Mouse (Mus musculus): ENCODE measurements around the gene Tmem260. TPM values are rescaled to one million over a fixed set of nuclear protein-coding genes. Genes with fewer than 3 reads are reported as not detected.

The Tmem260 gene
- total and polyA plus RNA-seq, 3 experiments = 4.6 to 9.0 (median 5.2) TPM

GRCm38 (mm10) chr14:48417064-48417463, 28.9 kb upstream of the Tmem260 start:
- DNase-seq (ENCODE audit: extremely low read depth) = no peak
- Histone ChIP-seq H3K4me3 (replicated peaks in 1 of 3; ENCODE audit: low read depth in 2 of 3, low read length in 2 of 3, poor library complexity in 1 of 3) (no peak overlapping the region), H3K9ac (ENCODE audit: insufficient read depth, low read depth) (no peak overlapping the region), H3K79me2 (replicated peaks; ENCODE audit: control insufficient read depth, extremely low read depth, insufficient read depth, poor library complexity, severe bottlenecking) (no peaks in the 10 kb centered on the region), H3K36me3 (replicated peaks in 1 of 2; ENCODE audit: control insufficient read depth in 1 of 2, insufficient read depth in 1 of 2, low read length in 1 of 2) (no peaks in the 10 kb centered on the region), H3K4me1 (ENCODE audit: control insufficient read depth in 1 of 2, insufficient read depth in 2 of 2) (peaks cover 0 to 7% of the 10 kb centered on the region in 2 experiments; a peak in 2 of 4 replicates), H3K27me3 (replicated peaks) (no peaks in the 10 kb centered on the region), H3K9me3 (replicated peaks; ENCODE audit: low read length) (no peaks in the 10 kb centered on the region), H3K4me2 (ENCODE audit: insufficient read depth, low read depth, poor library complexity, severe bottlenecking) (no peak overlapping the region), H3K27ac (ENCODE audit: insufficient read depth, low read depth) (no peak overlapping the region)
- dilution Hi-C loops (cut with MboI; ENCODE audit: extremely low pct_ligation_motif_present, extremely low pct_unique_long_range_greater_than_20kb, low sequenced_read_pairs) (no loop called here), in situ Hi-C loops (cut with MboI; ENCODE audit: low pct_ligation_motif_present, low pct_unique_long_range_greater_than_20kb, low sequenced_read_pairs) (no loop called here)
- TF ChIP-seq TBP (conservative IDR thresholded peaks at IDR 0.05; ENCODE audit: low read depth, low read length) (no peak), RAD21 (IDR thresholded peaks at IDR 0.05; ENCODE audit: low read depth, low read length) (no peak), GABPA (IDR thresholded peaks at IDR 0.05; ENCODE audit: insufficient replicate concordance, low read depth, low read length) (no peak), PAX5 (IDR thresholded peaks at IDR 0.05; ENCODE audit: low read length) (no peak), CHD2 (IDR thresholded peaks at IDR 0.05; ENCODE audit: low read length) (no peak), ELF1 (IDR thresholded peaks at IDR 0.05; ENCODE audit: low read depth, low read length) (no peak), SIN3A (IDR thresholded peaks at IDR 0.05; ENCODE audit: low read length) (no peak), JUN (IDR thresholded peaks at IDR 0.05; ENCODE audit: insufficient read depth, low read depth, low read length) (no peak)

- H3K9me3 ChIP-seq (replicated peaks; ENCODE audit: low read length) = no peaks in the 10 kb centered on the region
- in situ Hi-C loops (cut with MboI; ENCODE audit: low pct_ligation_motif_present, low pct_unique_long_range_greater_than_20kb, low sequenced_read_pairs) (no loop called here), dilution Hi-C loops (cut with MboI; ENCODE audit: extremely low pct_ligation_motif_present, extremely low pct_unique_long_range_greater_than_20kb, low sequenced_read_pairs) (no loop called here)
- no peak for TF ChIP-seq USF2 (conservative IDR thresholded peaks at IDR 0.05; ENCODE audit: low read depth, low read length)
- TF ChIP-seq KAT2A (IDR thresholded peaks at IDR 0.05; ENCODE audit: insufficient replicate concordance, low read length) = no peak
- TF ChIP-seq UBTF (IDR thresholded peaks at IDR 0.05; ENCODE audit: low read depth, low read length) = no peak
- TF ChIP-seq CHD2 (IDR thresholded peaks at IDR 0.05; ENCODE audit: low read length) = no peak
- TF ChIP-seq ZC3H11A (IDR thresholded peaks at IDR 0.05; ENCODE audit: low read depth, low read length) = no peak
- no peak for TF ChIP-seq GABPA (IDR thresholded peaks at IDR 0.05; ENCODE audit: insufficient replicate concordance, low read depth, low read length)
- no peak for TF ChIP-seq MAZ (IDR thresholded peaks at IDR 0.05; ENCODE audit: low read depth, low read length)
- no peak for TF ChIP-seq JUND (conservative IDR thresholded peaks at IDR 0.05; ENCODE audit: low read depth, low read length)
- no peak for TF ChIP-seq POLR2A (IDR thresholded peaks at IDR 0.05; ENCODE audit: low read depth, low read length)
- TF ChIP-seq E2F4 (IDR thresholded peaks at IDR 0.05; ENCODE audit: insufficient replicate concordance, low read depth, low read length) = no peak
- TF ChIP-seq EP300 (IDR thresholded peaks at IDR 0.05; ENCODE audit: low read length) = no peak
- TF ChIP-seq SMC3 (IDR thresholded peaks at IDR 0.05; ENCODE audit: low read depth, low read length) = no peak
- TF ChIP-seq MYC (IDR thresholded peaks at IDR 0.05; ENCODE audit: low read depth, low read length) = no peak
- H3K4me1 ChIP-seq (ENCODE audit: control insufficient read depth in 1 of 2, insufficient read depth in 2 of 2) = peaks cover 0 to 17% of the 10 kb centered on the region in 2 experiments; a peak in 3 of 4 replicates
- no peak for DNase-seq (ENCODE audit: extremely low read depth)
- H3K27ac ChIP-seq (ENCODE audit: insufficient read depth, low read depth) = no peak overlapping the region
- H3K79me2 ChIP-seq (replicated peaks; ENCODE audit: control insufficient read depth, extremely low read depth, insufficient read depth, poor library complexity, severe bottlenecking) = no peaks in the 10 kb centered on the region
- H3K27me3 ChIP-seq (replicated peaks) = no peaks in the 10 kb centered on the region
- no peaks in the 10 kb centered on the region for H3K36me3 ChIP-seq (replicated peaks in 1 of 2; ENCODE audit: control insufficient read depth in 1 of 2, insufficient read depth in 1 of 2, low read length in 1 of 2)
- H3K9ac ChIP-seq (ENCODE audit: insufficient read depth, low read depth) = no peak overlapping the region
- no peak overlapping the region for H3K4me3 ChIP-seq (replicated peaks in 1 of 3; ENCODE audit: low read depth in 2 of 3, low read length in 2 of 3, poor library complexity in 1 of 3)
- no peak overlapping the region for H3K4me2 ChIP-seq (ENCODE audit: insufficient read depth, low read depth, poor library complexity, severe bottlenecking)
Observed at GRCm38 (mm10) chr14:48418264-48418663, 27.7 kb upstream of the Tmem260 start.

Measured in CH12.LX (cell line).